Mouse (Mus musculus) ES-Bruce4 (cell line): ENCODE measurements at regions not wholly inside any gene's neighbourhood (a gene's known extent, or its start where the extent isn't known, plus 50 kb on each side); places are given as distances from the start of the nearest gene placed in this dataset.

Source experiments
- CTCF ChIP-seq: IDR thresholded peaks from one replicate; pipeline ENCODE4 v1.8.1; 2011; ENCODE audit warnings: low read depth, low read length
- POLR2A ChIP-seq: IDR thresholded peaks from one replicate; pipeline ENCODE4 v1.8.1; 2011; ENCODE audit warnings: low read length; ENCODE audit not compliant: insufficient read depth

DNA sequence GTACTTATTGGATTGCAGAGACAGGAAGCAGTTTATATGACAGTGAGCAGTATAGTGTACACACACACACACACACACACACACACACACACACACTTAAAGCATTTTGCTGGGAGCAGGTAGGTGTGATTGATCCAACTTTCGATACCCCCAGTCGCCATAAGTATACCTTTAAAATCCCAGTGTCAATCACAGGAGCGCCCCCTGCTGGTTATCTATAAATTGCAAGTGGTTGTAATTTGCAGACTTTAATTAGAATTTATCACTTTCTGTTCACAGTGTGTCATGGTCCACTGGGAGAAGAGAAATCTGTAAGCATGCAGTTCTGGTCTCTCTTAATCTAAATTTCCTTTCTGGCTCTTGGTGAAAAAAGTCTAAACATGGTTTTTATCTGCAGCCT is 89.4 kb downstream of the Smgc start:
- TF ChIP-seq CTCF (no peak), POLR2A (no peak)
